Comparison of ENCODE assay signal across 9 mouse cellular contexts in genomic region chr13:97295101-97295852, GRCm38 (mm10). TPM values are rescaled to one million over a fixed set of nuclear protein-coding genes. Genes with fewer than 3 reads are reported as not detected.
DNase-seq lines count a peak whose midpoint lies in the region; ATAC-seq and TF ChIP-seq lines count a peak whose summit lies in the region.
"Had no signal": no experiment of that assay in that cellular context is flagged by ENCODE, and none has a peak within 500 bp of the region (broad histone marks: within the 10 kb centered on the region; RNA-seq: fewer than 3 reads in every experiment).

No protein-coding gene starts in this region.

- TF ChIP-seq CTCF in left cerebral cortex, adult 2 months (IDR thresholded peaks at IDR 0.05) = no peak

- no peaks in the 10 kb centered on the region for H3K36me3 ChIP-seq in neural tube, embryonic 13.5 days
- H3K36me3 ChIP-seq in heart, embryonic 12.5 days = no peaks in the 10 kb centered on the region

- H3K9me3 ChIP-seq in neural tube, embryonic 13.5 days = no peaks in the 10 kb centered on the region
- H3K9me3 ChIP-seq in heart, embryonic 12.5 days (replicated peaks) = no peaks in the 10 kb centered on the region

- H3K27ac ChIP-seq in neural tube, embryonic 13.5 days (replicated peaks) = 0 out of 2 replicates have a peak overlapping the region, but pooled peaks have one; percentile 38
- H3K27ac ChIP-seq in heart, embryonic 12.5 days (ENCODE audit: poor library complexity, severe bottlenecking) = peak overlapping the region; percentile 48
- no peak overlapping the region for H3K27ac ChIP-seq in left cerebral cortex, adult 2 months

- no peak overlapping the region for H3K4me3 ChIP-seq in neural tube, embryonic 13.5 days
- no peak overlapping the region for H3K4me3 ChIP-seq in heart, embryonic 12.5 days
- no peak overlapping the region for H3K4me3 ChIP-seq in left cerebral cortex, adult 2 months

- no peak overlapping the region for H3K9ac ChIP-seq in neural tube, embryonic 13.5 days
- no peak overlapping the region for H3K9ac ChIP-seq in heart, embryonic 12.5 days

- H3K4me2 ChIP-seq in neural tube, embryonic 13.5 days = no peak overlapping the region
- no peak overlapping the region for H3K4me2 ChIP-seq in heart, embryonic 12.5 days

- whole genome bisulfite sequencing in neural tube, embryonic 13.5 days = 46% methylated on average over 9 of the region's 9 CpGs
- 55% methylated on average over 9 of the region's 9 CpGs for WGBS in heart, embryonic 12.5 days
- 26% methylated on average over 9 of the region's 9 CpGs for WGBS in large intestine, adult 2 months

- no peak for DNase-seq in neural tube, embryonic 10.5 days (ENCODE audit: extremely low spot score, low spot score)
- DNase-seq in large intestine, adult 2 months (ENCODE audit: low read depth, low spot score) = peak; percentile 81
- peak; percentile 63 for DNase-seq in testis, postnatal 10 days (ENCODE audit: low spot score)
- DNase-seq in left cerebral cortex, adult 2 months (ENCODE audit: extremely low spot score in 1 of 2, low spot score in 2 of 2) = no peak
- DNase-seq in left cerebral cortex, postnatal 4 days = no peak
- DNase-seq in frontal cortex, postnatal 10 days (ENCODE audit: low spot score in 2 of 2) = no peak

- H3K27me3 ChIP-seq in neural tube, embryonic 13.5 days = no peaks in the 10 kb centered on the region
- H3K27me3 ChIP-seq in heart, embryonic 12.5 days (replicated peaks) = no peaks in the 10 kb centered on the region
- H3K27me3 ChIP-seq: Patski had no signal

- no peak for ATAC-seq in neural tube, embryonic 13.5 days (ENCODE audit: low read depth)
- ATAC-seq in heart, embryonic 12.5 days (ENCODE audit: insufficient number of reproducible peaks, low FRiP score) = peak; percentile 69
- ATAC-seq: Patski had no signal

- peaks cover 37% of the 10 kb centered on the region for H3K4me1 ChIP-seq in neural tube, embryonic 13.5 days (replicated peaks)
- peaks cover 21% of the 10 kb centered on the region for H3K4me1 ChIP-seq in heart, embryonic 12.5 days (replicated peaks)

- intact Hi-C loops in left cerebral cortex, adult 2 months (cut with DNase I) = no loop called here
- intact Hi-C loops in left cerebral cortex, postnatal 4 days (cut with DNase I) = no loop called here

RNA-seq across cellular contexts. Expression of gene Enc1, which starts 54.4 kb away (rescaled TPM):
- polyA plus RNA-seq in neural tube, embryonic 13.5 days (2015; fragmentation: Nextera tagmentation; extraction: Ambion mirVana) = 54.9 and 59.5 TPM in 2 replicates
- 4.5 and 5.7 TPM in 2 replicates for polyA plus RNA-seq in heart, embryonic 12.5 days (2016; fragmentation: Nextera tagmentation; extraction: Ambion mirVana)
- polyA plus RNA-seq in large intestine, adult 2 months (2012; rRNA removed) = 4.2 and 8.2 TPM in 2 replicates
- 100 to 1,000 TPM; 653 to 683 TPM for total RNA-seq in left cerebral cortex, adult 2 months (2021)
- total RNA-seq in left cerebral cortex, postnatal 4 days (2021) = 100 to 1,000 TPM; 740 to 833 TPM

Comparison
In these comparisons a context has a peak if more than half of its experiments do, and no peak if none do; other contexts are left out.
1. DNase-seq: peak in large intestine, adult 2 months (single experiment) and testis, postnatal 10 days (single experiment); none in neural tube, embryonic 10.5 days (single experiment), left cerebral cortex, adult 2 months (0 of 2), left cerebral cortex, postnatal 4 days (single experiment) and frontal cortex, postnatal 10 days (0 of 2).